Mouse (Mus musculus) cerebellum, adult 2 months (tissue): ENCODE results near the gene Rab28.

ENCODE experiments used
- CTCF ChIP-seq: fragments of 200-500 bp; IDR thresholded peaks from 2 replicates; pipeline ENCODE4 v1.5.1; 2011; ENCODE audit warnings: low read depth, mild to moderate bottlenecking, control low read depth, low read length, moderate library complexity, borderline replicate concordance; ENCODE audit not compliant: insufficient read depth
- POLR2A ChIP-seq: fragments of 200-500 bp; IDR thresholded peaks from 2 replicates; pipeline ENCODE4 v1.6.1; 2011; ENCODE audit warnings: low read length, control low read depth, borderline replicate concordance; ENCODE audit not compliant: insufficient read depth

DNA sequence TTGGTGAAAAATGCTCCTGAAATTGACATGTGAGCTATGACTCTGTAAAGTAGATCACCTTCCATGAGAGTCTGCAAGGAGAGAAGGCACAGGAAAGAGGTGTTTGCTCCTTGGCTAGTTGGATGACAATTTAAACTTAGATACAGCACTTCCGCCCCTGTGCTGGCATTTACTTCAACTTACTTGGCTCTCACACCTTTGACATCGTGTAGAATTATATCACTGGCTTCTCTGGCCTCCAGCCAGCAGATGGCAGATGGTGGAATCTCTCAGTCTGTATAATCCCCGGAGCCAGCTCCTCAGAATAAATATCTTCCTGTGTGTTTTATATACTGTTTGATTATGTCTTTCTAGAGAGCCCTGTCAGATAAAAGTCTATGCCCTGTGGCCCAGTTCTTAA lies 112.8 kb downstream of the Rab28 start:
- TF ChIP-seq CTCF, result no peak
- TF ChIP-seq POLR2A, result no peak
